Mouse (Mus musculus): ENCODE results near the gene Pglyrp3. TPM values are rescaled to one million over a fixed set of nuclear protein-coding genes. Genes with fewer than 3 reads are reported as not detected.

Gene Pglyrp3
- polyA plus RNA-seq (2012; rRNA removed) = not detected in 2 replicates

GRCm38 (mm10) chr3:92014283-92014682 is at the start of gene Pglyrp3:
Pglyrp3 (plus strand) TSS chr3:92014583.

Other genes starting within 250 kb of the Pglyrp3 start
- gene Lor, start 68.6 kb downstream of the Pglyrp3 start, polyA plus RNA-seq (2012; rRNA removed) = 1.6 and 2.8 TPM in 2 replicates
- gene Prr9, start 109.4 kb downstream of the Pglyrp3 start, polyA plus RNA-seq (2012; rRNA removed) = not detected in 2 replicates
- not detected in 2 replicates for gene Lelp1, start 128.2 kb downstream of the Pglyrp3 start, polyA plus RNA-seq (2012; rRNA removed)
- 0.02 TPM in 1 of 2 replicates, not detected in the other for gene Sprr2a1, start 201.2 kb downstream of the Pglyrp3 start, polyA plus RNA-seq (2012; rRNA removed)
- 1.4 and 1.5 TPM in 2 replicates for gene Sprr2a2, start 201.3 kb downstream of the Pglyrp3 start, polyA plus RNA-seq (2012; rRNA removed)

Data from central nervous system, embryonic 11.5 days (tissue).